Mouse (Mus musculus) testis, adult 2 months (tissue): ENCODE results near the gene Cnot3.
"Not testable (repeated sequence)": the region's sequence is repeated elsewhere in the genome, so short reads cannot be mapped to it uniquely, and the experiment has no call there.

Source experiments
- CTCF ChIP-seq: fragments of 200-500 bp; IDR thresholded peaks from 2 replicates; pipeline ENCODE4 v1.5.1; 2012; ENCODE audit warnings: low read depth, mild to moderate bottlenecking, inconsistent platforms, low read length, moderate library complexity; ENCODE audit not compliant: control insufficient read depth, insufficient read depth, insufficient replicate concordance
- POLR2A ChIP-seq: fragments of 200-500 bp; IDR thresholded peaks from 2 replicates; pipeline ENCODE4 v1.6.1; 2012; ENCODE audit warnings: low read depth, mild to moderate bottlenecking, inconsistent platforms, low read length, moderate library complexity; ENCODE audit not compliant: control insufficient read depth

DNA sequence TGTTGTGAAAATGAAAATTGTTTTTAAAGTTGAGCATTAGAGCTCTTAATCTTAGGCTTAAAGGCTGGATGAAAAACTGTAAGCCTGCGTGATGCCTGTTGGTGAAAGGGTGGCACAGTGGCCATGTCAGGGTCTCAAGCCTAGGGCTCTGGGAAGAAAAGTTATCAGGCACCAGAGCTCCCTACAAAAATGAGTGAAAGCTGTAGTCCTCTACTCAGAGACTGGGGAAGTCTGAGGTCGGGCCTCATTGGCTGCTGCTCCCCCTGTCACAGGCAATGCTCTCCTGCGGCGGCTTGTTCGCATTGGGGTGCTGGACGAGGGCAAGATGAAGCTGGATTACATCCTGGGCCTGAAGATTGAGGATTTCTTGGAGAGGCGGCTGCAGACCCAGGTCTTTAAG lies 60.4 kb downstream of the Cnot3 start:
- TF ChIP-seq CTCF, POLR2A: not testable (repeated sequence)
